Mouse (Mus musculus) cerebellum, adult 2 months (tissue): ENCODE measurements around the gene Hoxb1.

Experiments
- CTCF ChIP-seq: fragments of 200-500 bp; IDR thresholded peaks from 2 replicates; pipeline ENCODE4 v1.5.1; 2011; ENCODE audit warnings: low read depth, mild to moderate bottlenecking, control low read depth, low read length, moderate library complexity, borderline replicate concordance; ENCODE audit not compliant: insufficient read depth
- POLR2A ChIP-seq: fragments of 200-500 bp; IDR thresholded peaks from 2 replicates; pipeline ENCODE4 v1.6.1; 2011; ENCODE audit warnings: low read length, control low read depth, borderline replicate concordance; ENCODE audit not compliant: insufficient read depth

DNA sequence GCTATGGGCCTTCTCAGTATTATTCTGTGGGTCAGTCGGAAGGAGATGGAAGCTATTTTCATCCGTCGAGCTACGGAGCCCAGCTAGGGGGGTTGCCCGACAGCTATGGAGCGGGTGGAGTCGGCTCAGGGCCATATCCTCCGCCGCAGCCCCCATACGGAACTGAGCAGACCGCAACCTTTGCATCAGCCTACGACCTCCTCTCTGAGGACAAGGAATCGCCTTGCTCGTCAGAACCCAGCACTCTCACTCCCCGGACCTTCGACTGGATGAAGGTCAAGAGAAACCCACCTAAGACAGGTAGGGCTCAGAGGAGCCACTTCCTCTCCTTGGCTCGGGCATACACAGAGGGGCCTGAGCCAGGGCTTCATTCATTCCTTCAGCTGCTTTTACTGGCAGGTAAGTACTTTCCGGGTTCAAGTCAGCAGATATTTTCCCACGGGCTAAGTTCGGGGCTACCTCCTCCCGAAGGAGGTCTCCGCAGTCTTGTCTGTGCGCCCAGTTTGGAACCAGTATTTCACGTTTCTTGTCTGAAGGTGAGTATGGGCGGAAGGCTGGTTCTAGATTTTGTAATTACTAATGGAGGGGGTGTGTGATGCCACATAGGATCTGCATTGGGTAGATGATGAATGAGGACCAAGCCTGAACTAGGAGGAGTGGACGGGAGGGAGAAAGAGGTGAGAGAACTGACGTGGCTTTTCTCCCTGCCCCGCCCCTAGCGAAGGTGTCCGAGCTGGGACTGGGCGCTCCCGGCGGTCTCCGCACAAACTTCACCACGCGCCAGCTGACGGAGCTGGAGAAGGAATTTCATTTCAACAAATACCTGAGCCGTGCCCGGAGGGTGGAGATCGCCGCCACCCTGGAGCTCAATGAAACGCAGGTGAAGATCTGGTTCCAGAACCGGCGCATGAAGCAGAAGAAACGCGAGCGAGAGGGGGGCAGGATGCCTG, 815 bp downstream of the Hoxb1 start:
- TF ChIP-seq POLR2A (no peak), CTCF (no peak)
